Mouse (Mus musculus) hindbrain, embryonic 12.5 days (tissue): ENCODE results near the gene Epha6. TPM values are rescaled to one million over a fixed set of nuclear protein-coding genes. Genes with fewer than 3 reads are reported as not detected.

ENCODE experiments used
- ATAC-seq: fragments of 200-750 bp; cut with Nextera tagmentation; 2 replicates; pipeline ENCODE4 v1.8.0; 2017; ENCODE audit warnings: moderate TSS enrichment; ENCODE audit not compliant: low FRiP score
- H3K27ac ChIP-seq: fragments of 300-500 bp; sonication (generic); 2 replicates; pipeline ENCODE4 v1.5.1; 2016; ENCODE audit warnings: mild to moderate bottlenecking
- H3K27me3 ChIP-seq: fragments of 300-500 bp; sonication (generic); 2 replicates; pipeline ENCODE4 v1.6.1; 2016; ENCODE audit warnings: mild to moderate bottlenecking
- H3K36me3 ChIP-seq: fragments of 300-500 bp; sonication (generic); 2 replicates; pipeline ENCODE4 v1.6.1; 2016; ENCODE audit warnings: mild to moderate bottlenecking
- H3K4me1 ChIP-seq: fragments of 300-500 bp; sonication (generic); 2 replicates; pipeline ENCODE4 v1.6.1; 2016
- H3K4me2 ChIP-seq: fragments of 300-500 bp; sonication (generic); replicated peaks from 2 replicates; pipeline ENCODE4 v1.6.1; 2016; ENCODE audit warnings: mild to moderate bottlenecking
- H3K4me3 ChIP-seq: fragments of 300-500 bp; sonication (generic); 2 replicates; pipeline ENCODE4 v1.5.1; 2016; ENCODE audit warnings: mild to moderate bottlenecking
- H3K9ac ChIP-seq: fragments of 300-500 bp; sonication (generic); 2 replicates; pipeline ENCODE4 v1.6.1; 2016; ENCODE audit warnings: mild to moderate bottlenecking, moderate library complexity
- H3K9me3 ChIP-seq: fragments of 300-500 bp; sonication (generic); replicated peaks from 2 replicates; pipeline ENCODE4 v1.6.1; 2016; ENCODE audit warnings: mild to moderate bottlenecking
- WGBS: fragments of 180-500 bp; shearing (Covaris S2); methylation state at CpG from one replicate; pipeline ENCODE4 v1.1.7; 2016; 5-methylcytosine and 5-hydroxymethylcytosine counted together
- polyA plus RNA-seq: library from polyadenylated mRNA; unstranded; fragments of >200 nt; fragmentation: Nextera tagmentation; extraction: Ambion mirVana; gene quantifications from 2 replicates; pipeline ENCODE4 v1.2.1, GENCODE M21; 2016

The Epha6 gene
- polyA plus RNA-seq, 1 experiment from 2014 or later: 4.2 TPM

DNA sequence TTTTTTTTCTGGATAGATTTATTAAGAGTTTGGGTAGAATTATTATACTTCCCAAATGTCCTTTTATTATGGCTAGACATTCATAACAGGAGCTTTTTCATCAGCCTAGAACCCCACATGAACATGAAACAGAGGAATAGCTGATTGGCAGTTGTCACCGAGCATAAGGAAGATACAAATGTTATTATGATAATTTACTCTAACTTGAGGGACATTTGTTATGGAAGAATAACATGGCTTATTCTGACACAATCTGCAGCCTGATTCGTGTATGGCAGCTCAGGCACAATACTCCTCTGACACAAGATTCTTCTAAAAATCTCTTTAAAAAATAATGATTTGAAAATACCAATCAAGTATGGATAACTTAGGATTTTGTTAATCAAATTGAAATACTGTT is 347.7 kb downstream of the Epha6 start:
- Histone ChIP-seq H3K4me2 (no peak overlapping the region), H3K9me3 (no peaks in the 10 kb centered on the region), H3K4me3 (no peak overlapping the region), H3K9ac (no peak overlapping the region), H3K36me3 (no peaks in the 10 kb centered on the region), H3K27ac (no peak overlapping the region), H3K4me1 (no peaks in the 10 kb centered on the region), H3K27me3 (no peaks in the 10 kb centered on the region)
- ATAC-seq: no peak
- WGBS: 83% methylated on average over 2 of the region's 2 CpGs

DNA sequence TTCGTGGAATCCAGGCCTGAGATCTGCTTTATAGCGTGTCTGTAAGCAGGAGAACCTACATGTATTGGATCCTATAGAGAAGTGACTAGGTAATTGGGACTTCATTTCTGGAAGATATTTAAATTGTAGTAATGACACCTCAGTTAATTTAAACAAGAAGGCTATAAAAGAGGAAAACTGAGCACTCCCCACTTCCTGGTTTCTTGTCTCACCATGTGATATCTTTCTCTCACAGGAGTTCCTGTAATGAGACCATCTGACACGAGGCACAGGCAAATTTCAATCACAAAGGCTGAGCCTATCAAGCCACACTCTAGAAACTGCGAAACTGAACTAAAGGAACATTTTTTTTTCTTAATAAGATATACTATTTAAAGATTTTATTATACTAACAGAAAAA is 348.3 kb downstream of the Epha6 start:
- ATAC-seq: no peak
- Histone ChIP-seq H3K27me3 (no peaks in the 10 kb centered on the region), H3K9me3 (no peaks in the 10 kb centered on the region), H3K4me1 (no peaks in the 10 kb centered on the region), H3K4me3 (no peak overlapping the region), H3K9ac (no peak overlapping the region), H3K27ac (no peak overlapping the region), H3K4me2 (no peak overlapping the region), H3K36me3 (no peaks in the 10 kb centered on the region)
- WGBS: 80% methylated on average over 4 of the region's 4 CpGs

DNA sequence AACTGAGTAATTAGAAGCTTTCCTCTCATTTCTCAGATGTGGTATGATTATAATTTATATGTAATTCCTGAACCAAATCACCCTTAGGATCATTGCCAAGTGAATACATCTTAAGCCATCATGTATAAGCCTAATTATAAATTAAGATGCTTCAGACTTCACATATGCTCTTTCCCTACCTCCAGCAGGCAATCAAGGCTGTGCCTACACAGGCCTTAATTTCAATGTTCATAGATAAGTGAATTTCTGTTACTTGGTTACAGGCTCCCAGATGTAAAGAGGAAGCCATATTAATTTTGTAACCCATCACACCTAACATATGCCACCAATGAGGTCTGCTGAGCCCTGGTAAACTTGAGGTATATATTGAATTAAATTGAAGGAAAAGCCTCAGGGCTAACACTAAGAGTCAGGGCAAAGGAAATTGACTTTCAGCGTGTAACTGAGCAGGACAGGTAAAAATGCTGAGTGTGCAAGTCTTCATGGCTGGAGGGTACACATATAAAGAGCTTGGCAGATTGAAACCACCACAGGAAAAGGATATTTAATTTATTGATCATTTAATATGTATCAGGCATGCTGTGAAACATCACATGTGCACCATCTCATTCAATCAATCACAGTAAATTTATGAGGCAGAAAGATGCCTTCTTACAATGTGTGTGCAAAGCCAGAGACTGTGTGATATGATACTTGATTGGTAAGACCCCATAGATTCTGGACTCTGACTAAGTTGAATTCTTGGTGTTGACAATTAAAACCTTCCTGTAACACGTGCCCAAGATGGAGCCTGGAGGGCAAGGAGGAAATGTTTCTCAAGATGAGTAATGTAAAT is 365.8 kb downstream of the Epha6 start:
- H3K4me3 ChIP-seq: no peak overlapping the region
- no peak overlapping the region for H3K27ac ChIP-seq
- no peak overlapping the region for H3K4me2 ChIP-seq
- no peaks in the 10 kb centered on the region for H3K4me1 ChIP-seq
- peak; percentile 82 for ATAC-seq
- H3K9me3 ChIP-seq: no peaks in the 10 kb centered on the region
- H3K36me3 ChIP-seq: no peaks in the 10 kb centered on the region
- no peak overlapping the region for H3K9ac ChIP-seq
- H3K27me3 ChIP-seq: no peaks in the 10 kb centered on the region
- WGBS: 64% methylated on average over 2 of the region's 2 CpGs

DNA sequence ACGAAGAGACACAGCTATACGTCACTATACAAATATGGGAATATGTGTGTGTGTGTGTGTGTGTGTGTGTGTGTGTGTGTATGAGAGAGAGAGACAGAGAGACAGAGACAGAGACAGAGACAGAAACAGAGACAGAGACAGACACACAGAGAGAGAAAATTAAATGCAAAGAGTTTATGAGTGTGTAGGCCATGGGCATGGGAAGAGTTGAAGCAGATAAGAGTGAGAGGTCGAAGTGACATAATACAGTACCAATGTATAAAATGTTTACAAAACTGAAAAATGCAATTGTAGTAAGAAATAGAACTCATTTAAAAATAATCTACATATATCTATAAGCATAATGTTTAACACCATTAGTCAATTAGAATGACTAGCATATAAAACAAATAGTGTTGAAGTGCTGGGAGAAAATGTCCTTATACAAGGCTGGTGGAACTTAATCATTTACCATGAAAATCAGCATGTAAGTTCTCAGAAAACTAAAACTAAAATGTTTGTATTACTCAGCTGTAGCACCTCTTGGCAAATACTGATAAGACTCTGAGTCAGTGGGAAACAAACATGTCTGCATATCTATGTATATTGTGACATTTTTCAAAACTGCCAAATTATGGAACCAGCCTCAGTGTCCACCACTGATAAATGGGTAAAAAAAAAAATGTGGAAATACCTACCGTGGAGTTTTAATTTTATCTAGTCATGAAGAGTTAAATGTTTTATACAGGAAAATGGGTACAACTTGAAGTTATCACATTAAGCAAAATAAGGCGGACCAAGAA is 371.2 kb downstream of the Epha6 start:
- 94% methylated on average over 5 of the region's 5 CpGs for WGBS
- Histone ChIP-seq H3K36me3 (no peaks in the 10 kb centered on the region), H3K4me2 (no peak overlapping the region), H3K4me3 (no peak overlapping the region), H3K9me3 (no peaks in the 10 kb centered on the region), H3K27me3 (no peaks in the 10 kb centered on the region), H3K27ac (no peak overlapping the region), H3K9ac (no peak overlapping the region), H3K4me1 (no peaks in the 10 kb centered on the region)
- ATAC-seq: no peak

DNA sequence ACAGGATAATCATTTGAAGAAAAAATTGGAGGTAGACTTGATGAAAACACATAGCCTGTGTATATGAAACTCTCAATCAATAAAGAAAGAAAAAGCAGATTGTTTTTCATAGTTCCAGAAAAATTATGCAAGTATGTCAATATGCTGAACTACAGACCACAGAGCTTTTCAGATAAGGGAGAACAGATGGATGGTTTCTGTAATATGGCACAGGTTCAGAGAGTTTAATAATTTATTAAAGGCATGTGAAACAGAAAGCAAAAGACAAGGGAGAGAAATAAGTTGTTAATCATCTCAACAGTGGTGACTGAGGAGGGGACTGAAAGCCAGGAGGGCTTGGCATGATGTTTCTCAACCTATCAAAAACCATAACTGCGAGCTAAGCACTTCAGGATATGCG is 372.3 kb downstream of the Epha6 start:
- Histone ChIP-seq H3K9ac (no peak overlapping the region), H3K27ac (no peak overlapping the region), H3K4me1 (no peaks in the 10 kb centered on the region), H3K27me3 (no peaks in the 10 kb centered on the region), H3K9me3 (no peaks in the 10 kb centered on the region), H3K36me3 (no peaks in the 10 kb centered on the region), H3K4me2 (no peak overlapping the region), H3K4me3 (no peak overlapping the region)
- ATAC-seq: no peak
- WGBS: 91% methylated on average over 2 of the region's 2 CpGs

DNA sequence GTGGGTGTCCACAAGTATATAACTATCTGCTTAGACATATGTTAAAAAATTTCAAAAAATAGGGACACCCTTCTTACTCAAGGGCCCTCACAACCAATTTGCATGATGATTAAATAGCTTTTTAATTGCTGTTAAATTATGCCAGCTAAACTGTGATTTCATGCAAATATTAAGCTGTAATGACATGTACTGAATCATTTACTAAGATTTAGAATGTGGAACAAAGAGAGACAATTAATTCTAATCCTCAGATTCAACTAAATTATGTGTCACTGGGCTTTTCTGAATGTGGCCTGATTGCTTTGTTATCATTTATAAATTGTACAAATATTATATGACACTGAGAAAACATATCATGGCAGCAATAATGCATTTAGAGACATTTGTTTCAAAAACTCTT is 396.2 kb downstream of the Epha6 start:
- H3K36me3 ChIP-seq: no peaks in the 10 kb centered on the region
- H3K9ac ChIP-seq: no peak overlapping the region
- H3K27me3 ChIP-seq: no peaks in the 10 kb centered on the region
- ATAC-seq: no peak
- no peaks in the 10 kb centered on the region for H3K4me1 ChIP-seq
- no peak overlapping the region for H3K4me2 ChIP-seq
- no peaks in the 10 kb centered on the region for H3K9me3 ChIP-seq
- H3K4me3 ChIP-seq: no peak overlapping the region
- H3K27ac ChIP-seq: no peak overlapping the region

DNA sequence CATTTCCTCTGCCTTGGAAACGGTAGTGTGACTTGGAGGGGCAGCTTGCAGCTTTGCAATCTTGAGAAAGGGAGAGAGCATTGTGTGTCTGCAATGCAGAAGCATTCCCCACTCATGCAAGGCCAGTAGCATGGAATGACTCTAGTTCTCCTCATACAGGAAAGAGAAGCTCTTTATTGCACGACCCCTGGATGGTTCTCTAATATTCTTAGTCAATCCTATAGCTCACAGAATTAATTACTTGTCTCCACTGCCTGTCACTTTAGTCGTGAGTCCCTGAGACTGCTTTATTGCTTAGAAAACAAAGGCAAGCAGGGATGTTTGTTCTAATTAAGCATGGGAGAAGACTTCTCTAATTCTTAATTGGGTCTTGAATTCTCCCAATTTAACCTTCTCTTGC is 429.8 kb downstream of the Epha6 start:
- no peak overlapping the region for H3K9ac ChIP-seq
- no peak overlapping the region for H3K27ac ChIP-seq
- no peaks in the 10 kb centered on the region for H3K27me3 ChIP-seq
- no peaks in the 10 kb centered on the region for H3K4me1 ChIP-seq
- H3K36me3 ChIP-seq: no peaks in the 10 kb centered on the region
- no peak overlapping the region for H3K4me3 ChIP-seq
- H3K4me2 ChIP-seq: no peak overlapping the region
- WGBS: 23% methylated on average over 3 of the region's 3 CpGs
- ATAC-seq: no peak
- no peaks in the 10 kb centered on the region for H3K9me3 ChIP-seq

DNA sequence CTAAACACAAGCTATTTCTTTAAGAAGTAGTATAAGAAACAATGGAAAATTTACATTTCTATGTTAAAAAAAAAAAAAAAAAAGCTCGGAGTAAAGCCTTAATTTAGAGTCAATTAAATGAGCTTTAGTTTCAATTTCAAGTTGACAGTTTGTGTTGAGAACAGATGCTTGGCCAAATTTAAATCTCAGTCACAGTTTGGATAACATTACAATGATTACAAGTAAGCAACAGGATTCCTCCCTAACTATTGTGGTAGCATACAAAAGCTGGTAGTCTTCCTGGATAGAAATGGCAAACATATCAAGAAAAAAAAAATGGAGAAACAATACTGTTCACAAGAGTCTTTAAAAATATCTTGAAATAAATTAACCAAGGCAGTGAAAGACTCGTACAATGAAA is 452.9 kb downstream of the Epha6 start:
- no peak for ATAC-seq
- H3K36me3 ChIP-seq: no peaks in the 10 kb centered on the region

DNA sequence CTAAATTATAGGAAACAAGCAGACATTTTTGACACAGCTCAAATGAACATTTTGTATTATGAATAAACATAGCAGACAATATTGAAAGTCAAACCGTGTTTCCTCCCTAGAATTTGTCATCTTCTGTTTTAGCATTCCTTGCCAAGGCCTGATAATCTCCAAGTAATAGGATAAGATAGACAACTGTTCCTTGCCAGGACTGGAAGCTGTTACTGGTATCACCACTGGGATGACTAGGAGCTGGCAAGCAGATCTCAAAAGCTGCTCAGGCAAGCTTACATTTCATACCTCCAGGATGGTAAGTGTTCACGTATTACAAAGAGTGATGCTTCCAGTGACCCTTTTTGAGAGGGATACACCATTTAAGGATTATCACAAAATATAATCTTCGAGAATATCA is 461.0 kb downstream of the Epha6 start:
- H3K9ac ChIP-seq: no peak overlapping the region
- H3K4me1 ChIP-seq: no peaks in the 10 kb centered on the region
- H3K4me2 ChIP-seq: no peak overlapping the region
- no peaks in the 10 kb centered on the region for H3K36me3 ChIP-seq
- H3K27me3 ChIP-seq: no peaks in the 10 kb centered on the region
- no peaks in the 10 kb centered on the region for H3K9me3 ChIP-seq
- no peak overlapping the region for H3K27ac ChIP-seq
- H3K4me3 ChIP-seq: no peak overlapping the region
- ATAC-seq: no peak
- 78% methylated on average over 3 of the region's 3 CpGs for WGBS

More for the DNA sequence above, 452.9 kb downstream of the Epha6 start:
- H3K27me3 ChIP-seq: no peaks in the 10 kb centered on the region
- H3K9me3 ChIP-seq: no peaks in the 10 kb centered on the region
- no peaks in the 10 kb centered on the region for H3K4me1 ChIP-seq
- H3K4me3 ChIP-seq: no peak overlapping the region
- WGBS: 79% methylated on average over 2 of the region's 2 CpGs
- no peak overlapping the region for H3K9ac ChIP-seq
- H3K27ac ChIP-seq: no peak overlapping the region
- no peak overlapping the region for H3K4me2 ChIP-seq

DNA sequence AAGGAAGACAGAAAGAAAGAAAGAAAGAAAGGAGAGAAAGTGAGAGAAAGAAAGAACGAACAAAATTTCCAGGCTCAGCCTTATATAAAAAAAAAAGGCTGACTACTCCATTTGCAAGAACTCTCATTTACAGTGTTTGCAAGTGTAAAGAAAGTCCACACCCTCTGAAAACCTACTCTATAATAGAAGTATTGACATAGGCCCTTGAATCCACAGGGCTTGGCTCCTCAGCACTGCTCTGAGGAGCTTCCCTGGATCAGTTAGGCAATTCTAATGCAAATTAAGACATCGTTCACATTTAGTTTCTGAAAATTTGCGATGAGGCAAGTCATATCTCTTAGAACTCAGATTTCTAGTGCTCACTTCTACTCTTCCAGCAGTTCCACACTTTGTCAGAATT is 483.9 kb downstream of the Epha6 start:
- H3K4me2 ChIP-seq: no peak overlapping the region
- no peaks in the 10 kb centered on the region for H3K4me1 ChIP-seq
- H3K4me3 ChIP-seq: no peak overlapping the region
- H3K9me3 ChIP-seq: no peaks in the 10 kb centered on the region
- no peaks in the 10 kb centered on the region for H3K36me3 ChIP-seq
- no peaks in the 10 kb centered on the region for H3K27me3 ChIP-seq
- no peak overlapping the region for H3K27ac ChIP-seq
- 79% methylated on average over 3 of the region's 3 CpGs for WGBS
- no peak for ATAC-seq
- no peak overlapping the region for H3K9ac ChIP-seq

DNA sequence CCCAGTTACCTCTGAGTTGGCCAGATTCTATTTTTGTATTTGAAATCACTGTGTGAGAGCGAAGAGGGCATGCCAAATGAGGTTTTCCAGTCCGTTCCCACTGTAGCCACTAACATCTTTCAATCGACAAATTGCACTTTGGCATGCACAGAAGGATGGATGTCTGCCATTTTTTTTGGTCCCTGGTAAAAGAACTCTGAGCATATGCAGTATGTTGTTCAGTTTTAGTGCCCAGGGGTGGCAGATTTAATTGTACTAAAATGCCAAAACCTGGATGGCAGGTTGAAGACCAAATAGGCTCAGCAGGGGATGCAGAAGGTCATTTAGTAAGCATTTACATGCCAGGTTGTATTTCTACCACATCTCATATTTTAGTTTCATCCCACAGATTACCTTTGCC is 503.1 kb downstream of the Epha6 start:
- WGBS: 87% methylated on average over 3 of the region's 3 CpGs
- ATAC-seq: no peak
- no peaks in the 10 kb centered on the region for H3K36me3 ChIP-seq

DNA sequence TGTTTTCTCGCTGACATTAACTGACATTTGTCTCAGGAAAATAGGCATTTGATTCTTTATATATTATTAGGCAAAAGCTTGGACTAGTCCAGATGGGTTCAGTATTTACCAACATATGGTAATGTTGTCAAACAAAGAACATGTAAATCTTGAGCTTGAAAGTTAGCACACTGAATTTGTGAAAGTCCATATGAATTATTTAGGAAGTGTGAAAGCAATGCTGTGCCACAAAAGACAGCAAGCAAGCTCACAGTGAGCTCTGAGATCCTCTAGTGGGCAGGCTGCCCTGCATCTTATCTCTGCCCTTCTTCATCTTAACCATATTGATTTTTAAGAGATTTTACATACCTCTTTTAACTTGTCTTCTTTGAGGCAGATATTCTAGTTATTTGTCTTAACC is 510.0 kb downstream of the Epha6 start:
- Histone ChIP-seq H3K27ac (no peak overlapping the region), H3K9me3 (no peaks in the 10 kb centered on the region), H3K27me3 (no peaks in the 10 kb centered on the region), H3K36me3 (no peaks in the 10 kb centered on the region), H3K4me3 (no peak overlapping the region), H3K9ac (no peak overlapping the region), H3K4me1 (no peaks in the 10 kb centered on the region), H3K4me2 (no peak overlapping the region)
- 77% methylated on average over 1 of the region's 1 CpGs for WGBS
- ATAC-seq: no peak

More for the DNA sequence above, 503.1 kb downstream of the Epha6 start:
- Histone ChIP-seq H3K27ac (no peak overlapping the region), H3K9me3 (no peaks in the 10 kb centered on the region), H3K27me3 (no peaks in the 10 kb centered on the region), H3K4me2 (no peak overlapping the region), H3K4me1 (no peaks in the 10 kb centered on the region), H3K9ac (no peak overlapping the region), H3K4me3 (no peak overlapping the region)

DNA sequence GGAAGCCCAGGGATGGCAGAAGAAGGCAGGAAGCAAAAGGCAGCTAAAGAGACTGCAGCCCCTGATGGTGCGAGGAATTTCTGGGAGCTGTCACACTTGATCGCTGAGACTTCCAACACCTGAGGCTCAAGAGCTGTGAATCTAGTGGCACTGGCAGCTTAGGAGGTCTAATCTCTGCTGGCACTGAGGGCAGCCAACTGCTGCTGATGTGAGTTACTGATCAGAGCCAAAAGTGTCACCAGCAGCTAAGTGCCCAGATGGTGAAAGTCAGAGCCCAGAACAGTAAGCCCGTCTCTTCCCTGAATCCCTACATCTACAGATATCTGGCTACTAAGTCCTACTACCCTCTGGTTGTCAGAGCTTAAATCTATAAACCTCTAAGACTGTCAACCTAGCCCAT is 518.4 kb downstream of the Epha6 start:
- Histone ChIP-seq H3K4me1 (no peaks in the 10 kb centered on the region), H3K4me3 (no peak overlapping the region), H3K9ac (no peak overlapping the region), H3K27ac (no peak overlapping the region), H3K9me3 (no peaks in the 10 kb centered on the region), H3K4me2 (no peak overlapping the region), H3K27me3 (no peaks in the 10 kb centered on the region), H3K36me3 (no peaks in the 10 kb centered on the region)
- ATAC-seq: no peak
- WGBS: 92% methylated on average over 3 of the region's 3 CpGs
